Mouse (Mus musculus) G1E (cell line): ENCODE results near the gene Abcf2. TPM values are rescaled to one million over a fixed set of nuclear protein-coding genes. Genes with fewer than 3 reads are reported as not detected.
A peak's percentile ranks its signal among the peaks of the same experiment; 100 is the strongest.

Source experiments
- ATAC-seq: 2 replicates; pipeline ENCODE4 v1.8.0; 2016; ENCODE audit warnings: mild to moderate bottlenecking; ENCODE audit not compliant: insufficient number of reproducible peaks, poor library complexity, low FRiP score, severe bottlenecking; ENCODE audit errors: extremely low read depth
- DNase-seq: peaks from one replicate; pipeline ENCODE4 v3.0.0; 2012; ENCODE audit warnings: low spot score
- H3K27me3 ChIP-seq: 2 replicates; pipeline ENCODE4 v1.6.1; 2012; ENCODE audit warnings: mild to moderate bottlenecking, low read length, inconsistent platforms; ENCODE audit not compliant: insufficient read depth
- H3K36me3 ChIP-seq: replicated peaks from 2 replicates; pipeline ENCODE3; 2012; ENCODE audit warnings: mild to moderate bottlenecking, inconsistent platforms
- H3K4me1 ChIP-seq: 2 replicates; pipeline ENCODE4 v1.6.1; 2012; ENCODE audit warnings: low read depth, low read length, inconsistent platforms, mixed read lengths; ENCODE audit not compliant: insufficient read depth
- H3K4me3 ChIP-seq: 2 replicates; pipeline ENCODE4 v1.5.1; 2012; ENCODE audit warnings: low read depth, mild to moderate bottlenecking, inconsistent platforms, low read length, moderate library complexity, mixed read lengths
- H3K9me3 ChIP-seq: replicated peaks from 2 replicates; pipeline ENCODE4 v1.6.1; 2012; ENCODE audit warnings: inconsistent platforms
- CTCF ChIP-seq: IDR thresholded peaks from 2 replicates; pipeline ENCODE4 v1.5.1; 2012; ENCODE audit warnings: low read depth, low read length, inconsistent platforms, mixed read lengths
- GATA1 ChIP-seq: IDR thresholded peaks from 2 replicates; pipeline ENCODE4 v1.6.1; 2012; ENCODE audit warnings: borderline replicate concordance, low read length, inconsistent platforms, mixed read lengths
- GATA2 ChIP-seq: IDR thresholded peaks from 2 replicates; pipeline ENCODE4 v1.6.1; 2012; ENCODE audit warnings: low read depth, low read length, inconsistent platforms, borderline replicate concordance
- POLR2AphosphoS5 ChIP-seq: IDR thresholded peaks from 2 replicates; pipeline ENCODE4 v1.6.1; 2012; ENCODE audit warnings: low read depth, low read length, inconsistent platforms; ENCODE audit not compliant: insufficient replicate concordance
- TAL1 ChIP-seq: conservative IDR thresholded peaks from 2 replicates; pipeline ENCODE4 v1.6.1; 2012; ENCODE audit warnings: low read depth, low read length, inconsistent platforms, mixed read lengths
- polyA plus RNA-seq: library from polyadenylated mRNA; stranded (reverse); fragments of >175 nt; gene quantifications from 2 replicates; pipeline ENCODE4 v1.2.3, GENCODE M21; 2012
- total RNA-seq, 2 experiments: library from RNA; stranded (forward) in 1 of 2; stranded (reverse) in 1 of 2; fragments of 200-1000 nt in 1 of 2; fragments of >200 nt in 1 of 2; fragmentation: Nextera tagmentation in 1 of 2; gene quantifications; 2 replicates each; pipeline ENCODE4 v1.2.3; 2014 to 2017

Gene Abcf2
- total RNA-seq (2014; fragmentation: Nextera tagmentation): 54.2 and 58.8 TPM in 2 replicates
- 89.5 and 94.6 TPM in 2 replicates for total RNA-seq (2017)
- polyA plus RNA-seq: 68.5 and 81.4 TPM in 2 replicates

- peak; percentile 91 for ATAC-seq
- DNase-seq: peak; percentile 98
- Histone ChIP-seq H3K4me1 (peaks cover 53% of the 10 kb centered on the region), H3K36me3 (peaks cover 39% of the 10 kb centered on the region), H3K9me3 (no peaks in the 10 kb centered on the region), H3K27me3 (no peaks in the 10 kb centered on the region), H3K4me3 (peak within 1 kb of the TSS; percentile 88)
- TF ChIP-seq GATA2 (no peak), POLR2AphosphoS5 (0 out of 2 replicates have a peak, but pooled peaks have one; percentile 23)
Measured at GRCm38 (mm10) chr5:24577183-24577929, at the start of gene Abcf2. Gene Abcf2 (minus strand): TSS chr5:24577467.

GRCm38 (mm10) chr5:24624822-24625120, 47.5 kb upstream of the Abcf2 start:
- TF ChIP-seq TAL1: no peak
- no peak for TF ChIP-seq POLR2AphosphoS5
- no peak for TF ChIP-seq CTCF
- TF ChIP-seq GATA2: no peak
- TF ChIP-seq GATA1: no peak
- H3K36me3 ChIP-seq: no peaks in the 10 kb centered on the region
- H3K9me3 ChIP-seq: no peaks in the 10 kb centered on the region
- no peak for ATAC-seq
- no peak for DNase-seq
- no peaks in the 10 kb centered on the region; the same call in 1 of the 2 replicates for H3K4me1 ChIP-seq
- peaks cover 31% of the 10 kb centered on the region for H3K27me3 ChIP-seq
- no peak overlapping the region for H3K4me3 ChIP-seq

- no peak for DNase-seq
- H3K36me3 ChIP-seq: no peaks in the 10 kb centered on the region
- peaks cover 31% of the 10 kb centered on the region for H3K27me3 ChIP-seq
- no peak for ATAC-seq
- TF ChIP-seq GATA1 (no peak), POLR2AphosphoS5 (no peak), CTCF (no peak), GATA2 (no peak), TAL1 (no peak)
- no peaks in the 10 kb centered on the region for H3K9me3 ChIP-seq
- no peak within 1 kb of the TSS; the same call in 1 of the 2 replicates for H3K4me3 ChIP-seq
- no peaks in the 10 kb centered on the region; the same call in 1 of the 2 replicates for H3K4me1 ChIP-seq
Measured at GRCm38 (mm10) chr5:24623986-24624821, 46.9 kb upstream of the Abcf2 start, which contains the start of gene Smarcd3. Gene Smarcd3 (minus strand): TSS chr5:24624411.

- Histone ChIP-seq H3K4me3 (no peak overlapping the region; the same call in 1 of the 2 replicates), H3K27me3 (peaks cover 38% of the 10 kb centered on the region)
- TF ChIP-seq POLR2AphosphoS5 (no peak), CTCF (no peak), GATA1 (no peak), TAL1 (no peak), GATA2 (no peak)
Measured at GRCm38 (mm10) chr5:24623041-24623985, 46.0 kb upstream of the Abcf2 start.

GRCm38 (mm10) chr5:24622386-24623040, 45.2 kb upstream of the Abcf2 start:
- H3K4me1 ChIP-seq: no peaks in the 10 kb centered on the region; the same call in 1 of the 2 replicates
- H3K9me3 ChIP-seq: no peaks in the 10 kb centered on the region
- no peak for TF ChIP-seq GATA2
- TF ChIP-seq GATA1: no peak
- no peaks in the 10 kb centered on the region for H3K36me3 ChIP-seq
- ATAC-seq: no peak
- no peak for DNase-seq
- no peak overlapping the region for H3K4me3 ChIP-seq
- peaks cover 38% of the 10 kb centered on the region for H3K27me3 ChIP-seq

More at GRCm38 (mm10) chr5:24623041-24623985, 46.0 kb upstream of the Abcf2 start:
- no peaks in the 10 kb centered on the region; the same call in 1 of the 2 replicates for H3K4me1 ChIP-seq
- DNase-seq (no peak), ATAC-seq (no peak)
- no peaks in the 10 kb centered on the region for H3K36me3 ChIP-seq
- no peaks in the 10 kb centered on the region for H3K9me3 ChIP-seq
